Mouse (Mus musculus): ENCODE results near the gene Sesn3. TPM values are rescaled to one million over a fixed set of nuclear protein-coding genes. Genes with fewer than 3 reads are reported as not detected.

Sesn3 gene
- polyA plus RNA-seq, 1 experiment from 2014 or later: 16.1 TPM

DNA sequence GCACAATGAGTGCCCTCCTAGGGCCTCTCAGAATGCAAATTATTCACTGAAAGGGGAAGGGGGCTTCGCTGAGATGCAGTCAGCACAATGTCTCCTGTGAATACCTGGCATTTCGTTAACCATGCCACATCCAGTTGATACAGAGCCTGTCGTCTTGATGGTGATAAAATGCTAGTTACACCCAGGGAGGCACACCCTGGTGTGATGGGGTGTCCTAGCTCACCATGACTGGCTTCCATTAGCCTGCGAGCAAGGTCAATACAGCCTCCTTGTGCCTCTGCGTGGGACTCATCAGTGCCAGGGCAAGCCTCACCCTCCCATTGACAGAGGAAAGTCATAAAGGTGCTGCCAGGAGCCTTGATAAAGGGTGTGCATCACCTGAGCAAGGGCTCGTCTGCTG lies 80.0 kb downstream of the Sesn3 start:
- Histone ChIP-seq H3K27ac (ENCODE audit: low read length) (no peak overlapping the region), H3K9me3 (replicated peaks; ENCODE audit: control insufficient read depth, low read length, poor library complexity, severe bottlenecking) (no peaks in the 10 kb centered on the region), H3K9ac (ENCODE audit: low read depth, low read length) (no peak overlapping the region), H3K4me2 (ENCODE audit: low read length) (no peak overlapping the region), H3K27me3 (ENCODE audit: control insufficient read depth, insufficient read depth, low read depth, low read length) (no peaks in the 10 kb centered on the region), H3K4me1 (ENCODE audit: control insufficient read depth, insufficient read depth, low read length) (no peaks in the 10 kb centered on the region), H3K4me3 (ENCODE audit: low read depth, low read length) (no peak overlapping the region), H3K36me3 (ENCODE audit: control insufficient read depth, insufficient read depth, low read length) (peaks cover 8% of the 10 kb centered on the region)
- 58% methylated on average over 6 of the region's 6 CpGs for WGBS
- ATAC-seq: no peak

GRCm38 (mm10) chr9:14357033-14357432 lies 82.2 kb downstream of the Sesn3 start:
- no peak overlapping the region for H3K9ac ChIP-seq (ENCODE audit: low read depth, low read length)
- H3K4me2 ChIP-seq (ENCODE audit: low read length): no peak overlapping the region
- H3K4me1 ChIP-seq (ENCODE audit: control insufficient read depth, insufficient read depth, low read length): no peaks in the 10 kb centered on the region
- H3K27ac ChIP-seq (ENCODE audit: low read length): no peak overlapping the region
- H3K27me3 ChIP-seq (ENCODE audit: control insufficient read depth, insufficient read depth, low read depth, low read length): no peaks in the 10 kb centered on the region
- no peak overlapping the region for H3K4me3 ChIP-seq (ENCODE audit: low read depth, low read length)
- no peak for ATAC-seq
- peaks cover 8% of the 10 kb centered on the region for H3K36me3 ChIP-seq (ENCODE audit: control insufficient read depth, insufficient read depth, low read length)
- 93% methylated on average over 4 of the region's 4 CpGs for WGBS
- H3K9me3 ChIP-seq (replicated peaks; ENCODE audit: control insufficient read depth, low read length, poor library complexity, severe bottlenecking): no peaks in the 10 kb centered on the region

DNA sequence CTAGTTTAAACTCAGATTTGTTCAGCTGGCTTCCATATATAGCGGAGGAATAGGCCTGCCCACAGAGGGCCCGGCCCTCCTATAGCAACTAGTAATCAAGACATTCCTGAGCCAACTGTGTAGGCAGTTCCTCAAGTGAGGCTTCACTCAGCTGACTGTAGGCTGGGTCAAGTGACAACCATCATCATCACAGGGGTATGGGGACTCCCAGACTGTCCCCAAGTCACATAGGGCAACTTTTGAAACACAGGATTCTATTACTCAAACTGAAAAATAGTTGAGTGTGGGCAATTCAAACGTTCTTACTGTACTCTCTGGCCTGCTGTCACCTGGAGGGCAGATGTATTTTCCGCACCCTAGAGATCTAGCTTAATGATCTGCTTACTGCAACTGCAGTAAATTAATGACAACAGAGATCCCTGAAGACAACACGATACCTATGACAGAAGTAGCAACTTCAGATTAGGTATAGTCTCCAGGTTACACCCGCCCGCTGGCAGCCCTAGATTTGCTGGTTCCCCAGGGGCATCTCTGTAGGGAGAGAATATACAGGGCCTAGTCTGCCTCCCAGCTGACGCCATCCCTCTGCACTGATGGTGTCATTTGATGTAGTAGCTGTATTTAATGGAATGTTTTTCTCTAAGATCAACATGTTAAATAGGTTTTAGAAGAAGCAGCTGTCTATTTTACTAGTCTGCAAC lies 87.4 kb downstream of the Sesn3 start:
- Histone ChIP-seq H3K9ac (ENCODE audit: low read depth, low read length) (no peak overlapping the region), H3K36me3 (ENCODE audit: control insufficient read depth, insufficient read depth, low read length) (peaks cover 4% of the 10 kb centered on the region), H3K27me3 (ENCODE audit: control insufficient read depth, insufficient read depth, low read depth, low read length) (no peaks in the 10 kb centered on the region), H3K9me3 (replicated peaks; ENCODE audit: control insufficient read depth, low read length, poor library complexity, severe bottlenecking) (no peaks in the 10 kb centered on the region), H3K4me1 (ENCODE audit: control insufficient read depth, insufficient read depth, low read length) (no peaks in the 10 kb centered on the region), H3K27ac (ENCODE audit: low read length) (no peak overlapping the region), H3K4me2 (ENCODE audit: low read length) (no peak overlapping the region), H3K4me3 (ENCODE audit: low read depth, low read length) (no peak overlapping the region)
- 90% methylated on average over 8 of the region's 8 CpGs for WGBS
- no peak for ATAC-seq

- 81% methylated on average over 6 of the region's 6 CpGs for WGBS
- Histone ChIP-seq H3K4me1 (ENCODE audit: control insufficient read depth, insufficient read depth, low read length) (no peaks in the 10 kb centered on the region), H3K27ac (ENCODE audit: low read length) (no peak overlapping the region), H3K4me2 (ENCODE audit: low read length) (no peak overlapping the region), H3K9me3 (replicated peaks; ENCODE audit: control insufficient read depth, low read length, poor library complexity, severe bottlenecking) (no peaks in the 10 kb centered on the region), H3K9ac (ENCODE audit: low read depth, low read length) (no peak overlapping the region), H3K36me3 (ENCODE audit: control insufficient read depth, insufficient read depth, low read length) (peaks cover under 1% of the 10 kb centered on the region; the same call in 1 of the 2 replicates), H3K27me3 (ENCODE audit: control insufficient read depth, insufficient read depth, low read depth, low read length) (no peaks in the 10 kb centered on the region), H3K4me3 (ENCODE audit: low read depth, low read length) (no peak overlapping the region)
- no peak; the same call in 1 of the 2 replicates for ATAC-seq
Measured at GRCm38 (mm10) chr9:14363540-14363939, 88.7 kb downstream of the Sesn3 start.

- H3K4me1 ChIP-seq (ENCODE audit: control insufficient read depth, insufficient read depth, low read length): no peaks in the 10 kb centered on the region
- no peak for ATAC-seq
- H3K27me3 ChIP-seq (ENCODE audit: control insufficient read depth, insufficient read depth, low read depth, low read length): no peaks in the 10 kb centered on the region
- H3K4me2 ChIP-seq (ENCODE audit: low read length): no peak overlapping the region
- 95% methylated on average over 9 of the region's 9 CpGs for WGBS
- 0 out of 2 replicates have a peak, but pooled peaks cover under 1% of the 10 kb centered on the region for H3K9me3 ChIP-seq (replicated peaks; ENCODE audit: control insufficient read depth, low read length, poor library complexity, severe bottlenecking)
- peaks cover 4% of the 10 kb centered on the region for H3K36me3 ChIP-seq (ENCODE audit: control insufficient read depth, insufficient read depth, low read length)
- H3K27ac ChIP-seq (ENCODE audit: low read length): no peak overlapping the region
- H3K4me3 ChIP-seq (ENCODE audit: low read depth, low read length): no peak overlapping the region
- H3K9ac ChIP-seq (ENCODE audit: low read depth, low read length): no peak overlapping the region
Measured at GRCm38 (mm10) chr9:14364719-14365118, 89.9 kb downstream of the Sesn3 start.

- 59% methylated on average over 4 of the region's 4 CpGs for WGBS
- no peak overlapping the region for H3K9ac ChIP-seq (ENCODE audit: low read depth, low read length)
- 0 out of 2 replicates have a peak, but pooled peaks cover 2% of the 10 kb centered on the region for H3K9me3 ChIP-seq (replicated peaks; ENCODE audit: control insufficient read depth, low read length, poor library complexity, severe bottlenecking)
- H3K4me3 ChIP-seq (ENCODE audit: low read depth, low read length): no peak overlapping the region
- no peak for ATAC-seq
- no peaks in the 10 kb centered on the region for H3K4me1 ChIP-seq (ENCODE audit: control insufficient read depth, insufficient read depth, low read length)
- no peak overlapping the region for H3K4me2 ChIP-seq (ENCODE audit: low read length)
- H3K27me3 ChIP-seq (ENCODE audit: control insufficient read depth, insufficient read depth, low read depth, low read length): no peaks in the 10 kb centered on the region
- H3K27ac ChIP-seq (ENCODE audit: low read length): 0 out of 2 replicates have a peak overlapping the region, but pooled peaks have one; percentile 17
- peaks cover 4% of the 10 kb centered on the region for H3K36me3 ChIP-seq (ENCODE audit: control insufficient read depth, insufficient read depth, low read length)
Measured at GRCm38 (mm10) chr9:14365481-14366125, 90.7 kb downstream of the Sesn3 start.

DNA sequence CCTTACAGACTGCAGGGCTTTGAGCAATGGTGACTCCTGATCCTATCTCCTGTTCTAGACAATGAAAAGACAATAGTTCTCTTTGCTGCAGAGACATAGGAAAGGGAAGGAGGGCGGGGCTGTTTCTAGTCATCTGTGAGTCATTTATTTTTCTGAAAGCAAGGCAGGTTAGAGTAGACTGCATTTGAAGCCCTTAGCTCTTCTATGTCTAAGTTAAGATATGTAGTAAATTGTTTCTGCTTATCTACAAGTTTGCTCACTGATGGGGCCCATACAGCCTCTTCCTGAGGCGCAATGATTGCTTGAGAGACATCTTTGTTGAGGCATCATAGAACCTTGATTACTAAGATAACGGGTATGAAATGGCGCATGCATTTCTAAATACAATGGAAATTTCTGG lies 93.0 kb downstream of the Sesn3 start:
- WGBS: 91% methylated on average over 4 of the region's 4 CpGs
- H3K27ac ChIP-seq (ENCODE audit: low read length): no peak overlapping the region
- H3K9me3 ChIP-seq (replicated peaks; ENCODE audit: control insufficient read depth, low read length, poor library complexity, severe bottlenecking): 0 out of 2 replicates have a peak, but pooled peaks cover 2% of the 10 kb centered on the region
- no peak overlapping the region for H3K4me3 ChIP-seq (ENCODE audit: low read depth, low read length)
- H3K4me1 ChIP-seq (ENCODE audit: control insufficient read depth, insufficient read depth, low read length): no peaks in the 10 kb centered on the region
- no peak overlapping the region for H3K9ac ChIP-seq (ENCODE audit: low read depth, low read length)
- no peak for ATAC-seq
- H3K27me3 ChIP-seq (ENCODE audit: control insufficient read depth, insufficient read depth, low read depth, low read length): no peaks in the 10 kb centered on the region
- peaks cover 4% of the 10 kb centered on the region for H3K36me3 ChIP-seq (ENCODE audit: control insufficient read depth, insufficient read depth, low read length)
- H3K4me2 ChIP-seq (ENCODE audit: low read length): no peak overlapping the region

DNA sequence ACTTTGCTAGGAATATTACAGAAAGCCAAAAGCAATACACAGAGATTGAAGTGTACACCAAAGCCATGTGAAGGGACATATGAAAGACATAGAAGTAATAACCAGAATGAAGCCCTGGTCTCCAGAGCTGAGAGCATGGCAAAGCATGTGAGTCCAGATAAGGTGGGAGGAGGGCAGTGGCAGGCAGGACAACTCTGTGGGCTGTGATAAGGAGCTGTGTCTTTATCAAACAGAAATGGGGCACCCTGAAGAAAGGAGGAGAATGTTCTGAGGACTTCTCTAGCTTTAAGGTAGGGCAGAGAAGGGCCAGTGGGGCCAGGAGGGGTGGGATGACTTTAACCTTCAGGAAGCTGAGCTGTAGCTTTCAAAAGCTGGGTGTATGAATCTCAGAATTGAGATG lies 94.4 kb downstream of the Sesn3 start:
- H3K9ac ChIP-seq (ENCODE audit: low read depth, low read length): no peak overlapping the region
- ATAC-seq: no peak
- no peak overlapping the region for H3K4me2 ChIP-seq (ENCODE audit: low read length)
- H3K9me3 ChIP-seq (replicated peaks; ENCODE audit: control insufficient read depth, low read length, poor library complexity, severe bottlenecking): 0 out of 2 replicates have a peak, but pooled peaks cover 2% of the 10 kb centered on the region
- no peaks in the 10 kb centered on the region for H3K4me1 ChIP-seq (ENCODE audit: control insufficient read depth, insufficient read depth, low read length)
- H3K27me3 ChIP-seq (ENCODE audit: control insufficient read depth, insufficient read depth, low read depth, low read length): no peaks in the 10 kb centered on the region
- peaks cover 4% of the 10 kb centered on the region for H3K36me3 ChIP-seq (ENCODE audit: control insufficient read depth, insufficient read depth, low read length)
- H3K27ac ChIP-seq (ENCODE audit: low read length): no peak overlapping the region
- no peak overlapping the region for H3K4me3 ChIP-seq (ENCODE audit: low read depth, low read length)

GRCm38 (mm10) chr9:14372440-14372839 lies 97.6 kb downstream of the Sesn3 start:
- Histone ChIP-seq H3K4me3 (ENCODE audit: low read depth, low read length) (no peak overlapping the region), H3K4me2 (ENCODE audit: low read length) (no peak overlapping the region), H3K4me1 (ENCODE audit: control insufficient read depth, insufficient read depth, low read length) (no peaks in the 10 kb centered on the region), H3K36me3 (ENCODE audit: control insufficient read depth, insufficient read depth, low read length) (peaks cover 4% of the 10 kb centered on the region), H3K9ac (ENCODE audit: low read depth, low read length) (no peak overlapping the region), H3K27me3 (ENCODE audit: control insufficient read depth, insufficient read depth, low read depth, low read length) (no peaks in the 10 kb centered on the region), H3K27ac (ENCODE audit: low read length) (no peak overlapping the region), H3K9me3 (replicated peaks; ENCODE audit: control insufficient read depth, low read length, poor library complexity, severe bottlenecking) (0 out of 2 replicates have a peak, but pooled peaks cover 2% of the 10 kb centered on the region)
- no peak for ATAC-seq

Data from midbrain, embryonic 16.5 days (tissue).